Mouse (Mus musculus): ENCODE data around the gene Pik3cg. TPM values are rescaled to one million over a fixed set of nuclear protein-coding genes. Genes with fewer than 3 reads are reported as not detected.

Pik3cg gene
- polyA plus RNA-seq, 1 experiment from 2014 or later, result 1.4 TPM

DNA sequence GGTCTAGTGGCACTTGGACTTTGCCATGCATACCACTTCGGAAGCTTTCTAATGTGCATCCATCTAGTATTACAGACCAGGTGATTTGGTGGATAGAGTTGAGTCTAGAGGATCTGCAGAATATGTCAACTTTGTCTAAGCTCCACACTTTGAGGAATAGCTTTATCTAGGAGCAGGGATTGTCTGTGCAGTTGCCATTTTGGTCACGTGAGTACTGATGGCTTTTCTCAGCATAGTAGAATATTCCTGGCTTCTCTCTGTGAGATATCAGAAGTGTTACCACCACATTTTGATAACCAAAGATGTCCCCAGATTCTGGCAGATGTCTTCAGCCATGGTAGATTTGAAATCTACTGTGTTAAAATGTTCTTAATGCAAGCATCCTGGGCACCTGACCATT lies 84.0 kb downstream of the Pik3cg start:
- no peak overlapping the region for H3K27ac ChIP-seq (ENCODE audit: low read depth, low read length)
- no peaks in the 10 kb centered on the region for H3K36me3 ChIP-seq (ENCODE audit: control insufficient read depth, insufficient read depth, low read length)
- WGBS, result 88% methylated on average over 2 of the region's 2 CpGs
- H3K9me3 ChIP-seq (replicated peaks; ENCODE audit: control insufficient read depth, low read length), result no peaks in the 10 kb centered on the region
- H3K9ac ChIP-seq (ENCODE audit: low read length), result no peak overlapping the region
- H3K4me2 ChIP-seq (ENCODE audit: low read length), result no peak overlapping the region
- no peak overlapping the region for H3K4me3 ChIP-seq (ENCODE audit: low read depth, low read length)
- no peaks in the 10 kb centered on the region for H3K27me3 ChIP-seq (replicated peaks; ENCODE audit: control insufficient read depth, insufficient read depth, low read length)
- H3K4me1 ChIP-seq (ENCODE audit: control insufficient read depth, insufficient read depth, low read length), result no peaks in the 10 kb centered on the region
- no peak for DNase-seq (ENCODE audit: low spot score)
- ATAC-seq, result no peak

- DNase-seq (ENCODE audit: low spot score) (no peak), ATAC-seq (no peak)
- no peak overlapping the region for H3K4me2 ChIP-seq (ENCODE audit: low read length)
- H3K4me1 ChIP-seq (ENCODE audit: control insufficient read depth, insufficient read depth, low read length), result no peaks in the 10 kb centered on the region
- no peaks in the 10 kb centered on the region for H3K27me3 ChIP-seq (replicated peaks; ENCODE audit: control insufficient read depth, insufficient read depth, low read length)
- H3K9me3 ChIP-seq (replicated peaks; ENCODE audit: control insufficient read depth, low read length), result no peaks in the 10 kb centered on the region
- H3K4me3 ChIP-seq (ENCODE audit: low read depth, low read length), result no peak overlapping the region
- no peak overlapping the region for H3K27ac ChIP-seq (ENCODE audit: low read depth, low read length)
- H3K9ac ChIP-seq (ENCODE audit: low read length), result no peak overlapping the region
- whole genome bisulfite sequencing, result 87% methylated on average over 8 of the region's 8 CpGs
- no peaks in the 10 kb centered on the region for H3K36me3 ChIP-seq (ENCODE audit: control insufficient read depth, insufficient read depth, low read length)
Observed at GRCm38 (mm10) chr12:32124030-32124429, 84.4 kb downstream of the Pik3cg start.

GRCm38 (mm10) chr12:32123559-32123958 lies 84.9 kb downstream of the Pik3cg start:
- Histone ChIP-seq H3K36me3 (ENCODE audit: control insufficient read depth, insufficient read depth, low read length) (no peaks in the 10 kb centered on the region), H3K27ac (ENCODE audit: low read depth, low read length) (no peak overlapping the region)
- ATAC-seq, result no peak

More at GRCm38 (mm10) chr12:32123559-32123958, 84.9 kb downstream of the Pik3cg start:
- Histone ChIP-seq H3K27me3 (replicated peaks; ENCODE audit: control insufficient read depth, insufficient read depth, low read length) (no peaks in the 10 kb centered on the region), H3K9me3 (replicated peaks; ENCODE audit: control insufficient read depth, low read length) (no peaks in the 10 kb centered on the region), H3K4me3 (ENCODE audit: low read depth, low read length) (no peak overlapping the region), H3K4me2 (ENCODE audit: low read length) (no peak overlapping the region), H3K9ac (ENCODE audit: low read length) (no peak overlapping the region), H3K4me1 (ENCODE audit: control insufficient read depth, insufficient read depth, low read length) (no peaks in the 10 kb centered on the region)
- no peak for DNase-seq (ENCODE audit: low spot score)
- 92% methylated on average over 5 of the region's 5 CpGs for WGBS

Other genes starting within 250 kb of the Pik3cg start
- 114 and 139 TPM in 2 replicates for gene Prkar2b, start 147.4 kb downstream of the Pik3cg start, polyA plus RNA-seq (2014; fragmentation: Nextera tagmentation; extraction: Ambion mirVana)
- gene Ccdc71l, start 170.0 kb upstream of the Pik3cg start, polyA plus RNA-seq (2014; fragmentation: Nextera tagmentation; extraction: Ambion mirVana), result 5.3 and 5.9 TPM in 2 replicates

Data from forebrain, embryonic 14.5 days (tissue).